11 mouse cellular contexts compared by ENCODE assay signal in genomic region chr3:131631318-131631870, GRCm38 (mm10).
DNase-seq lines count a peak whose midpoint lies in the region; ATAC-seq and TF ChIP-seq lines count a peak whose summit lies in the region.
"Had no signal": no experiment of that assay in that cellular context is flagged by ENCODE, and none has a peak within 500 bp of the region (broad histone marks: within the 10 kb centered on the region; RNA-seq: fewer than 3 reads in every experiment).

No protein-coding gene starts in this region.

- no peak for TF ChIP-seq CTCF in brain, embryonic 14.5 days (IDR thresholded peaks at IDR 0.05; ENCODE audit: borderline replicate concordance, extremely low read depth, insufficient read depth, insufficient read length)

- no peaks in the 10 kb centered on the region for H3K4me1 ChIP-seq in hindbrain, embryonic 14.5 days (replicated peaks; ENCODE audit: control insufficient read depth, insufficient read depth, low read length)
- H3K4me1 ChIP-seq in hindbrain, embryonic 10.5 days (replicated peaks) = peaks cover 5% of the 10 kb centered on the region
- H3K4me1 ChIP-seq: heart, embryonic 15.5 days; liver, embryonic 13.5 days had no signal

- 78% methylated on average over 16 of the region's 16 CpGs for WGBS in hindbrain, embryonic 14.5 days
- 93% methylated on average over 16 of the region's 16 CpGs for WGBS in hindbrain, embryonic 10.5 days

- no peak for TF ChIP-seq POLR2A in brain, embryonic 14.5 days (IDR thresholded peaks at IDR 0.05; ENCODE audit: borderline replicate concordance, extremely low read depth, insufficient read depth, insufficient read length, poor library complexity, severe bottlenecking)

- no peak overlapping the region for H3K27ac ChIP-seq in hindbrain, embryonic 14.5 days
- no peak overlapping the region for H3K27ac ChIP-seq in hindbrain, embryonic 10.5 days
- H3K27ac ChIP-seq: heart, embryonic 15.5 days; liver, embryonic 13.5 days had no signal

- H3K9me3 ChIP-seq in hindbrain, embryonic 14.5 days (ENCODE audit: control insufficient read depth, low read length) = no peaks in the 10 kb centered on the region
- H3K9me3 ChIP-seq in hindbrain, embryonic 10.5 days = no peaks in the 10 kb centered on the region
- H3K9me3 ChIP-seq: heart, embryonic 15.5 days; liver, embryonic 13.5 days had no signal

- ATAC-seq in hindbrain, embryonic 14.5 days (ENCODE audit: low FRiP score) = 0 out of 2 replicates have a peak, but pooled peaks have one; percentile 44

- H3K9ac ChIP-seq in hindbrain, embryonic 14.5 days = no peak overlapping the region
- H3K9ac ChIP-seq: heart, embryonic 15.5 days; liver, embryonic 13.5 days had no signal

- H3K36me3 ChIP-seq in hindbrain, embryonic 14.5 days (replicated peaks; ENCODE audit: control insufficient read depth, insufficient read depth) = peaks cover 30% of the 10 kb centered on the region
- H3K36me3 ChIP-seq in hindbrain, embryonic 10.5 days = peaks cover 32% of the 10 kb centered on the region
- H3K36me3 ChIP-seq: heart, embryonic 15.5 days; liver, embryonic 13.5 days had no signal

- intact Hi-C loops in left cerebral cortex, postnatal 36 days (cut with DNase I) = no loop called here

- H3K27me3 ChIP-seq in hindbrain, embryonic 14.5 days (ENCODE audit: control insufficient read depth, insufficient read depth, low read length) = no peaks in the 10 kb centered on the region
- H3K27me3 ChIP-seq in hindbrain, embryonic 10.5 days (ENCODE audit: insufficient read depth, poor library complexity, severe bottlenecking) = no peaks in the 10 kb centered on the region
- H3K27me3 ChIP-seq: heart, embryonic 15.5 days; liver, embryonic 13.5 days had no signal

- H3K4me2 ChIP-seq in hindbrain, embryonic 14.5 days (replicated peaks) = no peak overlapping the region
- H3K4me2 ChIP-seq: heart, embryonic 15.5 days; liver, embryonic 13.5 days had no signal

- no peak overlapping the region for H3K4me3 ChIP-seq in hindbrain, embryonic 14.5 days (replicated peaks; ENCODE audit: low read length)
- no peak overlapping the region for H3K4me3 ChIP-seq in hindbrain, embryonic 10.5 days
- H3K4me3 ChIP-seq: heart, embryonic 15.5 days; liver, embryonic 13.5 days had no signal

- no peak for DNase-seq in hindbrain, embryonic 14.5 days (ENCODE audit: low spot score)
- no peak for DNase-seq in hindbrain, embryonic 10.5 days (ENCODE audit: low spot score)
- peak; percentile 34 for DNase-seq in adrenal gland, postnatal 25 days
- DNase-seq in brain, embryonic 14.5 days (ENCODE audit: low read depth) = peak; percentile 40
- peak; percentile 65 for DNase-seq in fat pad, adult 2 months (ENCODE audit: extremely low read depth, low read depth, low spot score)
- no peak for DNase-seq in kidney, adult 9 months
- no peak for DNase-seq in left cerebral cortex, postnatal 36 days (ENCODE audit: low spot score in 2 of 2)
- DNase-seq: kidney, adult 2 months; liver, embryonic 13.5 days; right cerebral cortex, postnatal 25 days had no signal

Comparison
In these comparisons a context has a peak if more than half of its experiments do, and no peak if none do; other contexts are left out.
1. DNase-seq: peak in adrenal gland, postnatal 25 days (single experiment), brain, embryonic 14.5 days (single experiment) and fat pad, adult 2 months (single experiment); none in hindbrain, embryonic 14.5 days (single experiment), hindbrain, embryonic 10.5 days (single experiment), kidney, adult 9 months (single experiment) and left cerebral cortex, postnatal 36 days (0 of 2).